Mouse (Mus musculus) liver, adult (tissue): ENCODE measurements at regions not wholly inside any gene's neighbourhood (a gene's known extent, or its start where the extent isn't known, plus 50 kb on each side); places are given as distances from the start of the nearest gene placed in this dataset.

ENCODE experiments used
- GATA4 ChIP-seq: IDR thresholded peaks from 2 replicates; pipeline ENCODE4 v1.6.1; 2014; ENCODE audit warnings: mild to moderate bottlenecking, low read length; ENCODE audit not compliant: insufficient replicate concordance

DNA sequence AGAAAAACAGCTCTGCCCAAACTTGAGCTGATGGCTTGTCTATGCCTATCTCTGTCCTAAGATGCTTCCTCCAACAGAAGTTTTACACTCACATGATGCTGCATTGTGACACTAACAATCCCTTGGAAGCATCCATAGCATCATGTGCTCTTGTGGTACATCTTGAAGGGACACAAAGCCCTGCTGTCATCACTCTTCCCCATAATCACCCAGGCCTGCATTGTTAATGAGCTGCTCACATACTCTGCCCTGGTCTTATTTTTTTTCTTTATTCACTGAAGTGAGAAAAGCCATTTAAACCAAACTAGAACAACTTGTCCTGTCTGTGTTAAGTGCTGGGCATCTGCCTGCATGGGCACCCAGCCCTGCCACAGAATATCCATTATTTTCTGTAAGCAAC, 683.3 kb downstream of the Tns3 start:
- no peak for TF ChIP-seq GATA4

DNA sequence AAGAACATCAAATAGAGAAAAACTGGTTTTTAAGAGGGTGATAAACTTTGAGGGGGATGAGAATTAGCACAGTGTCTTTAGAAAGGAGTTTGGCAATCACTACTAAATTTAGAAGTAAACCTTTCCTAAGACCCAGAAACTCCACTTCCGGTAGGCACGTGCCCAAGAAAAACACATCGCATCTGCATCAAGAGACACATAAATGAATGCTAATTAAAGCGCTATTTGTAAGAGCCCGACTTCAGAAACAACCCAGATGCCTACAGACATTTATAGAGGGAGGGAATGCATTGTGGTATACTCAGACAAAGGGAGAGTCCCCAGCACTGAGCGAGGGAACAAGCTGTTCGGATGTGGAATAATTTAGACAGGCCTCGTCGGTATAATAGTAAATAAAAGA, 688.5 kb downstream of the Tns3 start:
- TF ChIP-seq GATA4, result no peak

DNA sequence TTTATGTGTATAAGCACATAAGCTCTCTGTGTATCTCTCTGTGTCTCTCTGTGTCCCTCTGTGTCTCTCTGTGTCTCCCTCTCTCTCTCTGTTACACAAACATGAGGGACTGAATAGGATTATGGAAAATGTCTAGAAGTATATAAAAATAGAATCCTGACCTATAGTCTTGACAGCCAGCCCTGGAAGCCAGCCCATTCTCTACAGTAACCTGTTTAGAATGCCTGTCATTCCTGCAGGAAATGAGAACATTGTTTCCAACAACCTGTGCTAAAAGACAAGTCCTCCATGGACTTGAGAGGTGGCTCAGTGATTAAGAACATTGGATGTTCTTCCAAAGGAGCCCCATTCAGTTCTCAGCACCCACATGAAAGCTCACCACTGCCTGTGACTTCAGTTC, 714.4 kb downstream of the Tns3 start:
- no peak for TF ChIP-seq GATA4

DNA sequence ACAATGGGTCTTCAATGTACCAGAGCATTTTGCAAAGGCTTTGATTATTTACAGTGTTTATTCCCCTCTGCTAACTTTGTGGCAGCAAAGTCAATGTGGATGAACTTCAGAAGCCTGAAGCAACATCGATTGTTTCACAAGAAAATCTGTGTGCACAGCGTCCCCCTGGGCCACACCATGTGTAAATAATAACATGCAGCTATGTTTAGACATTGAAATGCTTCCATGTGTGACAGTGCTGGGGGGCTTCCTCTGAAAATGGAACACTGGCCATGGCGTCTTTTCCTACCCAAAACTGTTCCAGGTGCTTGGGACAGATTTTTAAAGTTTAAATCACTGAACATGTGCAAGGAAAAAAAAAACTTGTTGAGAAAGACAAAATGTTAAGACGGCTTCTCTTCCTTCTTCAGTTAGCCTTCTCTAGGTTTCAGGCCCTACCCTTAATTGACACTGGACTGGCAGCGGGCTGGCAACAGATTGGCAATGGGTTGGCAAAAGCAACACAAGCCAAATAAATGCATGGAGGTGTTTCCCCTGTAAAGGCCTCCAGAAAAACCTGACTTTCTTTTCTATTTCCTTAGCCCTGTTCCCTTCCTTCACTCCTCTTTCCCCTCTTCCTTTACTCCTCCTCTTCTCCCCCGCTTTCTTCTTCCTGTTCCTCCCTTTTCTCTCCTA, 715.0 kb downstream of the Tns3 start:
- TF ChIP-seq GATA4, result no peak

DNA sequence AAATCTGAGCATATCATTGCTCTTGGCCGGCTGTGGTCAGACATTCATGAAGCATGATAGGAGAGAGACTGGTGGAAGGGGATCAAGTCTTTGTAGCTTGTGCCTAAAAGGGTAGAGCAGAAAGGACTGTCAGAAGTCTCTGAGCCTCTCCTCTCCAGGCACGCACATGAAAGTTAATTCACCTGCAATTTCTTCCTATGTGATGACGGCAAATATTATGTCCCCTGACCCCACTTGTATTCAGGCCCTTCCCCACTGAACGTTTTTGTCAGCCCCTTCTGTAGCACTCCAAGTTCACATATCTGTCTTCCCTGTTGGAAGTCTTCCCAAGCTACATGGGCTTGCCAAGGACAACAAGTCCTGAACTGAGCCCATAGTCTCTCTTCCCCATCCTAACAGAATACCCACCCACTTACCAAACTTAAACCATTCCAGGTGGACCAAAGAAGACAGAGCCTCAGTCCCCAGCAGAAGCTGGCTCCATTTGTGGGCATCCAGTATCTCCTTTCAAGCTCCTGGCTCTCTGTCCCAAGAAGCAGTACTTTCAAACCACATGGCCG, 719.3 kb downstream of the Tns3 start:
- no peak for TF ChIP-seq GATA4

DNA sequence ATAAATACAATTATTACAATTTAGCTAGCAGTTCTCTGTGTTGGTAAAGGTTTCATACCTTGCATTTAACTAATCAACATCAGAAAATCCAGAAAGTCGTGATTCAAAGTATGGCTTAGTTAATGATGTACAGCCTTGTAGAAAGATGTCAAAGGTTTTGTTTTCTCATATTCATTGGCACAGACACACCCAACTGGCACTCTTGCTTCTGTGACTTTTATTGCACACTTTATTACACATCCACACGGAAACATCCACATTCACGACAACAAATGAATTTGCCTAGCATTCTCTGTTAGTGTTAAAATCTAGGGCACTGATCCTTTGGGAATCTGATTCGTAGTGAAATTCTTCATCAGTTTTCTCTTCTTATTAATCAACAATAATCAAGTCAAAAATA, 720.0 kb downstream of the Tns3 start:
- TF ChIP-seq GATA4, result no peak

DNA sequence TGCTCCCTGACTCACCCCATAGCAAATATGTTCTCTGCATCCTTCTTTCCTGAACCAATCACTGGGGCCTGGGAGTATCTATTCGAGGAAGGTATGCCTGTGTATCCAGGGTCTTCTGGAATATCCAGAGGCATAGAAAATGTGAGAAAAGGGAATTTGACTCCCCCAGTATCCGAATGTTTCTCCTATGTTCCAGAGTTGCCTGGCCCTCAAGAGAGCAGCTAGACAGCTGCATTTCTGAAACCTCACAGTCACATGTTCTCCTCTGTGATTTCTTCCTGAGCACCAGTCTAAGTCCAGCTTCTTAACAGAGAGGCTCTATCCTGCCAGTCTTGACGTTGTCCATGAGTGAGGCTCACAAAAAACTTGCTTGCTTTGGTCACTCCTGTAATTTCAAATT, 719.9 kb upstream of the Igfbp3 start:
- TF ChIP-seq GATA4, result no peak

DNA sequence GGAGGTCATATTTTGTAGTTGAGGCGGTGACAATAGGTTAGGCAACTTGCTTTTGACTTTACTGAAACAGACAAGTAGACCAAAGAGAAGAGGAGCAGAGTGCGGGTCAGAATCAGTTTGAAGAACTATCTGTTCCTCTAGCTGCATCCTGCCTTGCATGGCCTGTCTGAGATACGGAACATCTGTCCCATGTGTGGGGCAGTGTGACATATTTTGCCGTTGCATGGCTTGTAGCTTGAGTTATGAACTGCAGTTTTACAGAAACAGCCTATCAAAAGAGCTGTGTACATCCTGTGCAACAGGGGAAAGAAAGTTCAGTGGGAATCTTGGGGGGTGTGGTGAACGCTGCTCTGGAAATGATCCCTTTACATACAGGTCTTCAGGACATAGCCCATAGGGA, 718.9 kb upstream of the Igfbp3 start:
- no peak for TF ChIP-seq GATA4

DNA sequence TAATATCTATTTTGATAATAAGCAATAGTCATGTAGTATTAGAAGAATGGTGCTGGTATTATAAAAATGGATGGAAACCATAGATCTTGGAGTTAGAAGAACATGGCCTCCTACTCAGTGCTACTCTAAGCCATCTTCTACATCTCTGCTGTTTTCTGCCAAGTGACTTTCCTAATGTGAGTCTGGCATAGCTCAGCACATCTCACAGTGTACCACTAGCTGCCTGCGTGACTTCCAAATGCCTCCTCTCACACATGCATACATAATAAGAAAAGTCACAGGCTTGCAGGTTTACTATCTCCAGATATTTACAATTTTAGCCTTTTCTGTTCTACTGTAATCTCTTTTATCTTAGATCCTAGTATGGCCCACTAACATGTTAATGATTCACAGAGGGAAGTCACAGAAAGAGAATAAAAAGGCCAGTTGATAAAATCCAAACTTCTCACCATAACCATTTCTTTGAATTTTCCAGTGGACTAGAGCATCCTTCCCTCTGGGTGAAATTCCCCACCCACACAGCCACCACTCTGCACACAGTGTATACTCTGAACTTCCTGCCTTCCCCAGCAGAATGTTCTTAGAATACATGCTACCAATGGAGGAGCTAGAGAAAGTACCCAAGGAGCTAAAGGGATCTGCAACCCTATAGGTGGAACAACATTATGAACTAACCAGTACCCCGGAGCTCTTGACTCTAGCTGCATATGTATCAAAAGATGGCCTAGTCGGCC, 717.5 kb upstream of the Igfbp3 start:
- TF ChIP-seq GATA4, result no peak

DNA sequence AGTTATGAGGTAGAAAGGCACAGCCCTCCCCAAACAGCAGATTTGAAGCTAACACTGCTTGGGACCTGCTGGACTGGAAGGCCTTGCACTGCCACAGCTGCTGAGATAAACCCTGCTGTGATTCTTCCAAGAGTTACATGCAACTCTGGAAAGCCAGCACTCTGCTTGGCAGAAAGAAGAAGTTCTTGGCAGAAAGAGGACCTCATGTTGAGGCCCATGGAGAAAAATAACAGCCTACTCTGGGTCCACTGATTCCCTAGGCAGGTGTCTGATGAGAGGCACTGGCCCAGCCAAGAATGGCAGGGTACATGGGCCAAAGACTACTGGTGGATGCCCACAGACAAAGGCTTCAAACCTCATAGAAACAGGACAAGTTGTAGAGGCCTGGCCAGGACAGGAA, 714.0 kb upstream of the Igfbp3 start:
- no peak for TF ChIP-seq GATA4

DNA sequence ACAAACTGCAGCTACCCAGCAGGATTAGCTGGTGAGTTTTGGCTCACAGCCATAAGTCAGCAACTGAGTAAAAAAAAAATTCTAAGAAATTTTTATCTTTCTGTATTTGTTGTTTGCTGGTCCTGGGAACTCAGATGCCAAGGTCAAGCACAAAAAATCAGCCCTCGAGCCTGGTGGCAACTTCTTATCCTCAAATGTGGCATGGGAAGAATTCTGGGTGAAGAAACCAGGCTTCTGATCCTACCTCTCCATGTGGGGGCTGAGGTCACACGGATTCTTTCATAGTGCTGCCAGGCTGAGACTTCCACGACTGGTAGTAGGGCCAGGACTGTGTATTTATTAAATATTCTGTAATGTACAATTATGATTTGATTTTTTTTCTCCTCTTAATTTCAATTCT, 698.3 kb upstream of the Igfbp3 start:
- TF ChIP-seq GATA4, result no peak

DNA sequence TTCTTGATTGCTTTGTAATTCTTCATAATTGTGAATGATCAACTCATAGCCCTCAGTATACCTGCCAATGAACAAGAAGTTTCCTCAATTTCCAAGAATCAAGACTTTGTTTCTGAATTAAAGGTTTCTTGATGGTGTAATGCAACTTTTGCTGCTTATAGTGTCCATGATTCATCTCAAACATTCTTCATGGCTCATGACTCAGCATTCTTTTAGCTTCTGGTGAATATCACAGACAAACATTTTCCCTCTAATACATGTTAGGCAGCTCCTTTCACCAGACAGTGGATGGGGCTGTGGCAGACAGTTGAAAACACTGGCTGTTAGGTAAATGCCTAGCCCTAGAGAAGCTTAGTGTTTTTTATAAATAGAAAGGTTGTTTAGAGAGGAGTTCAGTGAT, 686.5 kb upstream of the Igfbp3 start:
- TF ChIP-seq GATA4, result no peak

DNA sequence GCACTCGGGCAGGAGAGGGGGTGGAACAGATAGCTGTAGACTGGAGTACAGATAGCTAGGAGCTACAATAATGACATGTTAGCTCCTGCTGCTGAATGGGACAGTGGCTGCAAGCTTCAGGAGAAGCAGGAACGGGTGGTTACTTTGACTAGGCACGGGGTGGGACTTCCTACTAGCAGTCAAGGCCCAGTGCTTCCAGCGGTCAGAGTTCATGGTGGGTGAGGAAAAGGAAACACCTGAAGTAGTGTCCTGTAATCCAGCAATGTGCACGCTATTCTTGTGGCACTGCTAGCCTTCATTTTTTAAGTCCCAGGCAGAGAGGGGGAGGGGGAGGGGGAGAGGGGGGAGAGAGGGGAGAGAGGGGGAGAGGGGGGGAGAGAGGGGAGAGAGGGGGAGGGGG, 684.5 kb upstream of the Igfbp3 start:
- TF ChIP-seq GATA4, result no peak

DNA sequence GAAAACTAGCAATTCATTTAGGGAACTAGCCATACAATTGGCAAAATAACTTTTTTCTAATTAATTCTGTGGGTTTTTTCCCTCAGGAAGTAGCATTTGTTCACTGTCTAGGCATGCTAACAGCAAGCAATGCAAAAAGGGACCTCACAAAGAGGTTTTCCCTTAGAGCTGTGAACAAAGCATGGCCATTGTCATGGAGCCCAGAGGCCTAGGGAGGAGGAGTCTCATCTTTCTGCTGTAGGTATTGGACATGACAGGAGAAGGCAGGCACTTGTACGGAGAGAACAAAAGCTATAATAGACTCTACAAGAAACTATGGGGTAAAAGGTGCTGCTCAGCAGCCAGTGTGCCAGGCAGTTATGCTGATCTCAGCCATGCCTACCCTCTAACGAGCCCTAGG, 666.8 kb upstream of the Igfbp3 start:
- TF ChIP-seq GATA4, result no peak

DNA sequence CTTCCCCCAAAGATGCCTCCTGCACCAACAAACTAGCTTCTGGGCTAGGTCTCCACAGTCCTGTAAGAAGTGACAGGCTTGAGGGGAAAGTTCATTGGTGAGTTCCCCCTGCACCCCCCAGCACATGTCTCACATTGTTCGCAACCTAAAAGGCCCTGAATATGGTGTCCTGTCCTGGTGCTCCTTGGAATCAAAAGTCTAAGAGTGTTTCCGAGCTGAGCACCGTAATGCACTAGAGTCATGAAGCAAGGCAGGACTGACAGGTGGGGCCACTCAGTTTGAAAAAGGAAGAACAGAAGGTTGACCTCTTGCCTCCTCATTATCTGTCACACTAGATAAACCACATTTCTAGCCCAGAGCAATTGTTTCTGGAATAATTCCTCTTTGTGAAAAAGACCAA, 650.4 kb upstream of the Igfbp3 start:
- TF ChIP-seq GATA4, result no peak

DNA sequence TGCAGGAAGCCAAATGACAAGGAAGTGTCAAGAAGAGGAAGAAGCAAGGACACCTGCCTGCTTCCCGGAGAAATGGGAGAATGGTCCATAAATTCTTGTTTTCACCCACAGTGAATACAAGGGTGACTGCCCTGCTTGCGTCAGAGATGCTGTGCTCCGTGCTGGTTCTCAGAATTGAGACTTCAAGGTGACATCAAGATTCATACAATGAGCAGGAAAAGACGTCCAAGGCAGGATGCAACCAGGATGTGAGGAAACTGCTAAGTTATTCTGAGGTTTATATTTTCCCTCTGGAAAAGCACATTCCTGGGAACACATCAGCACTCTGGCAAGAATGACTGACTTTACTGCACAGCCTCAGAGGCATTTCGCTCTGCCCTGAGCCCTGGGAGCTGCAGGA, 650.0 kb upstream of the Igfbp3 start:
- TF ChIP-seq GATA4, result no peak

DNA sequence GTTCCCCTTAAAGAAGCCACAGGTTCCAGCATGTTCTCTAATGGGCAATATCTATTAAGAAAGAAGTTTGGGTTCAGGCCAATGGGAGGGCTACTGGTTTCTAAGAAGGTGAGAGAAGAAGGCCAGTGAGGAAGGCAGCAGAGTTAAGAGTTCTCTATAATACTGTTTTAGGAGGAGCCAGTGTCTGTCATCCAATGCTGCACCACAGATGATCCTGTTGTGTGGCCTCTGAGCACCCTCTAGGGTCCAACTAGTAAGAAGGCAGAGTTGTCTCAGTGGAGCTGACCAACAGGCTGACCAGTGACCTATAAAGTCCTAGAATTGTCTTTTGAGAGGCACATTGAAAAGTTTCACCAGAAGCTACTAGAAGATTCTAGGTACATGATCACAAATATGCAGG, 648.8 kb upstream of the Igfbp3 start:
- TF ChIP-seq GATA4, result no peak
